Mouse (Mus musculus): ENCODE measurements around the gene Stap2.

DNA sequence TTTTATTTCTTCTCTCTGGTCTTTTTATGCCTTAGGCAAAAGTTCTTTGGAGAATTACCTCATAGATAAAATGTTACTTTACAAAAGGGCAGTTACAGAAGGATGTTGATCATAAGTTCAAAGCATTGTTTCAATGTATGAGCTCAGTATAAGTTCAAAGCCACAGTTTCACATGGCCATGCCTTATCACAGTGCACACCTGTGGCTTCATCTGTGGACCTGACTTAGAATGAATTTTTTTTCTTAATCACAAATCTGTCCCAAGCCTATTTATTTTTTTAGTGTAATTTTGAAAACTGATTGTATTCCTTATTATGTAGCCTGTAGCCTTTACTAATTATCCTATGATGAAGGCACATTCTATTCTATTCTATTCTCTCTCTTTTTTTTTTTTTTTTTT lies 49.6 kb upstream of the Stap2 start:
- TF ChIP-seq POLR2A (IDR thresholded peaks at IDR 0.05; ENCODE audit: extremely low read depth, insufficient read depth, low read length) (no peak), CTCF (IDR thresholded peaks at IDR 0.05; ENCODE audit: extremely low read depth, insufficient read depth, low read length) (no peak)

Measured in cortical plate, adult 2 months (tissue).